Mouse (Mus musculus): ENCODE results near the gene Prcp. TPM values are rescaled to one million over a fixed set of nuclear protein-coding genes. Genes with fewer than 3 reads are reported as not detected.

Gene Prcp
- 42.5 and 43.1 TPM in 2 replicates for polyA plus RNA-seq (2015; fragmentation: Nextera tagmentation; extraction: Ambion mirVana)

DNA sequence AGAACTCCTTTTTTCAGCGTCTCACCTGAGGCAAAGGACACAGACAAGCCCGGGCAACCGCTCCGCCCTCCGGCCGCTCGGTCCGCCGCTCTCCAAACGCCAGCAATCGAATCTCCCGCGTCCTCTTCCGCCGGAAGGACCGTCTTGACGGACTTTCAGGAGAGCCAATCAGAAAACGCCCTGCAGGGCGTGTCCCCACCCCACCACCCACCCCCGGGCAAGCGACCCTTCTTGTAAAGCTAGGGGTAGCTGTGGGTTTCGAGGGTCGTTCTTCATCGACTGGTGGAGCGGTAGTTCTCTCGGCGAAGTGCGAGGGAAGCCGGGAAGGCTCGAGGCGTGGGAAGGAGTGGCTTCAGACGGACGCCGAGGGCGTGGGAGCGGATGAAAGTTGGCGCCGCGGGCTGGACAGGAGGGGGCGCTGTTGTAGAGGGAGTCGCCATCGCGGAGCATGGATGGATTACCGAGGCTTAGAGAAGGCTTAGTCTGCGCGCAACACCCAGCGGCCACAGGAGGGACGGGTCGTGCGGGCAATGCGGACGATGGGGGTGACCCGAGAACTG is at the start of gene Prcp, which contains the start of gene Ddias:
Gene Prcp, plus strand, starts transcription at position 355 of the 560 bp plus-strand sequence.
Gene Ddias, minus strand, starts transcription at position 132 of the 560 bp plus-strand sequence.
- peaks cover 15% of the 10 kb centered on the region for H3K4me1 ChIP-seq (replicated peaks; ENCODE audit: control insufficient read depth, insufficient read depth, low read length)
- H3K9me3 ChIP-seq (ENCODE audit: control insufficient read depth, low read length) = no peaks in the 10 kb centered on the region
- H3K27ac ChIP-seq (ENCODE audit: low read length) = peak within 1 kb of the TSS; percentile 99
- peak within 1 kb of the TSS; percentile 66 for H3K4me3 ChIP-seq (ENCODE audit: low read length)
- no peaks in the 10 kb centered on the region for H3K27me3 ChIP-seq (ENCODE audit: control insufficient read depth, insufficient read depth, low read depth, low read length)
- ATAC-seq (ENCODE audit: low read depth) = peak; percentile 88
- WGBS = under 1% methylated on average over 53 of the region's 53 CpGs
- H3K4me2 ChIP-seq (ENCODE audit: low read depth, low read length) = peak within 1 kb of the TSS; percentile 70
- H3K36me3 ChIP-seq (ENCODE audit: control insufficient read depth, insufficient read depth, low read length) = no peaks in the 10 kb centered on the region
- peak within 1 kb of the TSS; percentile 83 for H3K9ac ChIP-seq (ENCODE audit: low read length)

GRCm38 (mm10) chr7:92826248-92826647 is 48.0 kb upstream of the Prcp start:
- Histone ChIP-seq H3K9me3 (ENCODE audit: control insufficient read depth, low read length) (no peaks in the 10 kb centered on the region), H3K36me3 (ENCODE audit: control insufficient read depth, insufficient read depth, low read length) (no peaks in the 10 kb centered on the region), H3K27me3 (ENCODE audit: control insufficient read depth, insufficient read depth, low read depth, low read length) (no peaks in the 10 kb centered on the region), H3K4me3 (ENCODE audit: low read length) (no peak overlapping the region), H3K27ac (ENCODE audit: low read length) (no peak overlapping the region), H3K4me1 (replicated peaks; ENCODE audit: control insufficient read depth, insufficient read depth, low read length) (peaks cover 9% of the 10 kb centered on the region; the same call in 1 of the 2 replicates), H3K4me2 (ENCODE audit: low read depth, low read length) (no peak overlapping the region), H3K9ac (ENCODE audit: low read length) (no peak overlapping the region)
- ATAC-seq (ENCODE audit: low read depth) = no peak
- 74% methylated on average over 3 of the region's 3 CpGs for WGBS

DNA sequence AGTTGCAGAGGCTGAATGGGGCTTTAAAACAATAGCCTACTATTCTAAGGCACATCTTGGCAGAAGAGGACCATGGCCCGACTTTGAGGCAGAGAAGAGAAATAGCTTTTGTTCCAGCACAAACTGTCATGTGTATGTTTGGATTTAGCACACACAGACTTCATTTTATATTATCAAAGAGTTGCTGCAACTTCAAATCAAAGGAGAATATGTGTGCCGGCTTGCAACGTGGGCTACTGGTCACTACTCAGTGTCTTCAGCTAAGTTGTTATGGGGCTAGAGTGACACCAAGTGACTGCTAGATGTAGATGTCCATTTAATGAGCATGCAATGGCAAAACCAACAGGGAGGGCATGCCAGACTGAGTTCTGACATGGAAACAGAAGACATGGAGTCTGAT is 46.3 kb upstream of the Prcp start:
- no peak for ATAC-seq (ENCODE audit: low read depth)

GRCm38 (mm10) chr7:92832395-92832794 is 41.9 kb upstream of the Prcp start:
- 81% methylated on average over 6 of the region's 6 CpGs for WGBS
- Histone ChIP-seq H3K27ac (ENCODE audit: low read length) (no peak overlapping the region), H3K4me2 (ENCODE audit: low read depth, low read length) (no peak overlapping the region), H3K27me3 (ENCODE audit: control insufficient read depth, insufficient read depth, low read depth, low read length) (no peaks in the 10 kb centered on the region), H3K4me1 (replicated peaks; ENCODE audit: control insufficient read depth, insufficient read depth, low read length) (no peaks in the 10 kb centered on the region), H3K36me3 (ENCODE audit: control insufficient read depth, insufficient read depth, low read length) (no peaks in the 10 kb centered on the region), H3K4me3 (ENCODE audit: low read length) (no peak overlapping the region), H3K9ac (ENCODE audit: low read length) (no peak overlapping the region), H3K9me3 (ENCODE audit: control insufficient read depth, low read length) (no peaks in the 10 kb centered on the region)
- ATAC-seq (ENCODE audit: low read depth) = no peak

More for the DNA sequence above, 46.3 kb upstream of the Prcp start:
- H3K4me1 ChIP-seq (replicated peaks; ENCODE audit: control insufficient read depth, insufficient read depth, low read length) = no peaks in the 10 kb centered on the region
- H3K27me3 ChIP-seq (ENCODE audit: control insufficient read depth, insufficient read depth, low read depth, low read length) = no peaks in the 10 kb centered on the region
- no peak overlapping the region for H3K9ac ChIP-seq (ENCODE audit: low read length)
- no peaks in the 10 kb centered on the region for H3K36me3 ChIP-seq (ENCODE audit: control insufficient read depth, insufficient read depth, low read length)
- H3K9me3 ChIP-seq (ENCODE audit: control insufficient read depth, low read length) = no peaks in the 10 kb centered on the region
- no peak overlapping the region for H3K4me3 ChIP-seq (ENCODE audit: low read length)
- no peak overlapping the region for H3K27ac ChIP-seq (ENCODE audit: low read length)
- H3K4me2 ChIP-seq (ENCODE audit: low read depth, low read length) = no peak overlapping the region
- 39% methylated on average over 3 of the region's 3 CpGs for WGBS

GRCm38 (mm10) chr7:92834391-92834790 is 39.9 kb upstream of the Prcp start:
- no peak overlapping the region for H3K9ac ChIP-seq (ENCODE audit: low read length)
- H3K4me3 ChIP-seq (ENCODE audit: low read length) = no peak overlapping the region
- no peaks in the 10 kb centered on the region for H3K9me3 ChIP-seq (ENCODE audit: control insufficient read depth, low read length)
- ATAC-seq (ENCODE audit: low read depth) = no peak
- WGBS = 86% methylated on average over 2 of the region's 2 CpGs
- H3K27me3 ChIP-seq (ENCODE audit: control insufficient read depth, insufficient read depth, low read depth, low read length) = no peaks in the 10 kb centered on the region
- H3K27ac ChIP-seq (ENCODE audit: low read length) = no peak overlapping the region
- H3K4me1 ChIP-seq (replicated peaks; ENCODE audit: control insufficient read depth, insufficient read depth, low read length) = no peaks in the 10 kb centered on the region
- no peak overlapping the region for H3K4me2 ChIP-seq (ENCODE audit: low read depth, low read length)
- H3K36me3 ChIP-seq (ENCODE audit: control insufficient read depth, insufficient read depth, low read length) = no peaks in the 10 kb centered on the region

DNA sequence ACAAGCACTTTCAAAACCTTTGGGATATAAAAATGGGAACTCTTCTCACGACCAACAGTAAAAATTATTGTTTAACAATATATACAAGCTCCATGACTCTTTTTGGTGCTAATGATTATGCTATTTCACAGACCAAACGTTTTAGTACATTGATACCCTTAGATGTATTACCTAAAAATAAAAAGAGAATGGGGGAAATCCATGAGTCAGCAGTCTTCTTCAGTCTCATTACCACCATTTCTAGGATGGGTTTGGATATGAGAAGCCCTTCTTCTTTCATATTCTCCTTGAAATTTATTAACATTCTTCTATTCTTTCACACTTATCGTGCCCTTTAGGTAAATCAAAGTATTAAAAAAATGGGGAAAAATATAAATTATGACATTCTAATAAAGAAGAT is 37.8 kb upstream of the Prcp start:
- Histone ChIP-seq H3K9ac (ENCODE audit: low read length) (no peak overlapping the region), H3K4me1 (replicated peaks; ENCODE audit: control insufficient read depth, insufficient read depth, low read length) (no peaks in the 10 kb centered on the region), H3K9me3 (ENCODE audit: control insufficient read depth, low read length) (no peaks in the 10 kb centered on the region), H3K4me3 (ENCODE audit: low read length) (no peak overlapping the region), H3K36me3 (ENCODE audit: control insufficient read depth, insufficient read depth, low read length) (no peaks in the 10 kb centered on the region), H3K27me3 (ENCODE audit: control insufficient read depth, insufficient read depth, low read depth, low read length) (no peaks in the 10 kb centered on the region), H3K27ac (ENCODE audit: low read length) (no peak overlapping the region), H3K4me2 (ENCODE audit: low read depth, low read length) (no peak overlapping the region)
- WGBS = 73% methylated on average over 3 of the region's 3 CpGs
- ATAC-seq (ENCODE audit: low read depth) = no peak

- 75% methylated on average over 11 of the region's 11 CpGs for WGBS
- no peaks in the 10 kb centered on the region for H3K9me3 ChIP-seq (ENCODE audit: control insufficient read depth, low read length)
- H3K27me3 ChIP-seq (ENCODE audit: control insufficient read depth, insufficient read depth, low read depth, low read length) = no peaks in the 10 kb centered on the region
- H3K27ac ChIP-seq (ENCODE audit: low read length) = no peak overlapping the region
- H3K9ac ChIP-seq (ENCODE audit: low read length) = no peak overlapping the region
- H3K4me3 ChIP-seq (ENCODE audit: low read length) = no peak overlapping the region
- no peak overlapping the region for H3K4me2 ChIP-seq (ENCODE audit: low read depth, low read length)
- ATAC-seq (ENCODE audit: low read depth) = no peak
- H3K36me3 ChIP-seq (ENCODE audit: control insufficient read depth, insufficient read depth, low read length) = no peaks in the 10 kb centered on the region
- no peaks in the 10 kb centered on the region for H3K4me1 ChIP-seq (replicated peaks; ENCODE audit: control insufficient read depth, insufficient read depth, low read length)
Observed at GRCm38 (mm10) chr7:92837226-92837625, 37.0 kb upstream of the Prcp start.

DNA sequence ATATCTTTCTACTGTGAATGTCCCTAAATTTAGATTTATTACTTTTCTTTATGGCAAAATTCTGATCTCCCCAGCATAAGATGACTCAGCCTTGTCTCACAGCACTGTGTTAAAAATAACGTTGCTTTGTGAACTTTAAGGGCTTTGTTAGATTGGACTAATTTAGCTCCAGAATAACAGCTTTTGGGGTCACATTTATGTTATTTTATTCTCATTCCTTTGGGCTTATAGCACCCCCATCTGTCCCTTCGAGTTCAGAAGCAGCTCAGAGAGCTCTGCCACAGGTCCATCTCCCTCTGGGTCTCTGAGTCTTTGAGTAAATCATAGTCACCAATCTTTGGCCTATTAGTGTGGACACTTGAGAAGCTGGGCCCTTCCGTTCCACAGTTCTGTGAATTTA is 36.4 kb upstream of the Prcp start:
- Histone ChIP-seq H3K27me3 (ENCODE audit: control insufficient read depth, insufficient read depth, low read depth, low read length) (no peaks in the 10 kb centered on the region), H3K36me3 (ENCODE audit: control insufficient read depth, insufficient read depth, low read length) (no peaks in the 10 kb centered on the region), H3K4me3 (ENCODE audit: low read length) (no peak overlapping the region), H3K4me2 (ENCODE audit: low read depth, low read length) (no peak overlapping the region), H3K9me3 (ENCODE audit: control insufficient read depth, low read length) (no peaks in the 10 kb centered on the region), H3K27ac (ENCODE audit: low read length) (no peak overlapping the region), H3K4me1 (replicated peaks; ENCODE audit: control insufficient read depth, insufficient read depth, low read length) (no peaks in the 10 kb centered on the region), H3K9ac (ENCODE audit: low read length) (no peak overlapping the region)
- 45% methylated on average over 3 of the region's 3 CpGs for WGBS
- ATAC-seq (ENCODE audit: low read depth) = no peak

DNA sequence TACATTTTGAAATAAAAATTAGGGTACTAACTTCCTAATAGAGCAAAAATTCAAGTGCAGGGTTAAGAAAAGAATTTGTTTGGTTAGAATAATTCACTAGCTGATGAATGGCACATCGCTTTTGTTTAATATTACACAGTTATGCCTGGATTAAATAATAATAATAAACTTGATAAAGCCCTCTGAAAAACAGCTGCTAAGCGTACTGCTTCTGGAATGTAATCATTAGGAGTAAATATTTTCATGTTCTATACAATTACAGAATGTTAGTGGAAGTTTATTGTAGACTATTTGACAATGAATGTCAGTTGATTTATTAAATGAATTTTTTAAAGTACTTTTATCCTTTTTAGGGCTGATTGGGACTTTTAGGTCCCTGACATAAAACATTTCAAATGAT is 32.0 kb upstream of the Prcp start:
- H3K4me3 ChIP-seq (ENCODE audit: low read length) = no peak overlapping the region
- no peaks in the 10 kb centered on the region for H3K36me3 ChIP-seq (ENCODE audit: control insufficient read depth, insufficient read depth, low read length)
- no peak for ATAC-seq (ENCODE audit: low read depth)
- H3K9me3 ChIP-seq (ENCODE audit: control insufficient read depth, low read length) = no peaks in the 10 kb centered on the region
- 59% methylated on average over 2 of the region's 2 CpGs for WGBS
- no peak overlapping the region for H3K4me2 ChIP-seq (ENCODE audit: low read depth, low read length)
- no peaks in the 10 kb centered on the region for H3K27me3 ChIP-seq (ENCODE audit: control insufficient read depth, insufficient read depth, low read depth, low read length)
- H3K4me1 ChIP-seq (replicated peaks; ENCODE audit: control insufficient read depth, insufficient read depth, low read length) = no peaks in the 10 kb centered on the region
- H3K9ac ChIP-seq (ENCODE audit: low read length) = no peak overlapping the region
- no peak overlapping the region for H3K27ac ChIP-seq (ENCODE audit: low read length)

GRCm38 (mm10) chr7:92848246-92848645 is 26.0 kb upstream of the Prcp start:
- Histone ChIP-seq H3K4me3 (ENCODE audit: low read length) (no peak overlapping the region), H3K27me3 (ENCODE audit: control insufficient read depth, insufficient read depth, low read depth, low read length) (no peaks in the 10 kb centered on the region), H3K4me2 (ENCODE audit: low read depth, low read length) (no peak overlapping the region), H3K9ac (ENCODE audit: low read length) (no peak overlapping the region), H3K27ac (ENCODE audit: low read length) (no peak overlapping the region), H3K36me3 (ENCODE audit: control insufficient read depth, insufficient read depth, low read length) (no peaks in the 10 kb centered on the region), H3K9me3 (ENCODE audit: control insufficient read depth, low read length) (no peaks in the 10 kb centered on the region), H3K4me1 (replicated peaks; ENCODE audit: control insufficient read depth, insufficient read depth, low read length) (no peaks in the 10 kb centered on the region)
- 87% methylated on average over 3 of the region's 3 CpGs for WGBS
- ATAC-seq (ENCODE audit: low read depth) = no peak

All from lung, embryonic 16.5 days (tissue).